Mouse (Mus musculus): ENCODE results near the gene Mtor. TPM values are rescaled to one million over a fixed set of nuclear protein-coding genes. Genes with fewer than 3 reads are reported as not detected.

Gene Mtor
- 19.8 and 21.0 TPM in 2 replicates for polyA plus RNA-seq (2016; fragmentation: Nextera tagmentation; extraction: Ambion mirVana)

- Histone ChIP-seq H3K9me3 (no peaks in the 10 kb centered on the region), H3K9ac (peak within 1 kb of the TSS; percentile 86), H3K27me3 (no peaks in the 10 kb centered on the region), H3K27ac (peak within 1 kb of the TSS; percentile 48; the same call in 1 of the 2 replicates), H3K4me3 (peak within 1 kb of the TSS; percentile 88), H3K36me3 (peaks cover 13% of the 10 kb centered on the region), H3K4me2 (replicated peaks) (peak within 1 kb of the TSS; percentile 79), H3K4me1 (peaks cover 21% of the 10 kb centered on the region)
- WGBS: under 1% methylated on average over 55 of the region's 56 CpGs
- peak; percentile 96 for ATAC-seq (ENCODE audit: insufficient number of reproducible peaks, insufficient read depth, low FRiP score, low TSS enrichment)
Measured at GRCm38 (mm10) chr4:148448179-148448852, at the start of gene Mtor. Gene Mtor (plus strand): TSS chr4:148448611.

- Histone ChIP-seq H3K27me3 (peaks cover 37% of the 10 kb centered on the region), H3K36me3 (no peaks in the 10 kb centered on the region), H3K4me2 (replicated peaks) (no peak overlapping the region), H3K9me3 (no peaks in the 10 kb centered on the region), H3K4me3 (no peak overlapping the region), H3K4me1 (0 out of 2 replicates have a peak, but pooled peaks cover 6% of the 10 kb centered on the region), H3K9ac (no peak overlapping the region), H3K27ac (no peak overlapping the region)
- ATAC-seq (ENCODE audit: insufficient number of reproducible peaks, insufficient read depth, low FRiP score, low TSS enrichment): no peak
- 68% methylated on average over 9 of the region's 9 CpGs for WGBS
Measured at GRCm38 (mm10) chr4:148399437-148400094, 48.8 kb upstream of the Mtor start.

GRCm38 (mm10) chr4:148403402-148403801, 45.0 kb upstream of the Mtor start:
- 0 out of 2 replicates have a peak, but pooled peaks cover 11% of the 10 kb centered on the region for H3K4me1 ChIP-seq
- no peaks in the 10 kb centered on the region for H3K9me3 ChIP-seq
- no peaks in the 10 kb centered on the region for H3K36me3 ChIP-seq
- H3K4me2 ChIP-seq (replicated peaks): no peak overlapping the region
- no peak overlapping the region for H3K27ac ChIP-seq
- H3K4me3 ChIP-seq: no peak overlapping the region
- peaks cover 73% of the 10 kb centered on the region for H3K27me3 ChIP-seq
- ATAC-seq (ENCODE audit: insufficient number of reproducible peaks, insufficient read depth, low FRiP score, low TSS enrichment): no peak
- no peak overlapping the region for H3K9ac ChIP-seq
- WGBS: 18% methylated on average over 12 of the region's 12 CpGs

- Histone ChIP-seq H3K9ac (no peak overlapping the region), H3K4me2 (replicated peaks) (peak overlapping the region; percentile 7; the same call in 1 of the 2 replicates), H3K4me3 (no peak overlapping the region), H3K9me3 (no peaks in the 10 kb centered on the region), H3K27ac (no peak overlapping the region), H3K36me3 (no peaks in the 10 kb centered on the region), H3K4me1 (0 out of 2 replicates have a peak, but pooled peaks cover 11% of the 10 kb centered on the region), H3K27me3 (peaks cover 77% of the 10 kb centered on the region)
- no peak for ATAC-seq (ENCODE audit: insufficient number of reproducible peaks, insufficient read depth, low FRiP score, low TSS enrichment)
- 8% methylated on average over 11 of the region's 11 CpGs for WGBS
Measured at GRCm38 (mm10) chr4:148404748-148405147, 43.7 kb upstream of the Mtor start.

GRCm38 (mm10) chr4:148405255-148405788, 43.1 kb upstream of the Mtor start:
- Histone ChIP-seq H3K27me3 (peaks cover 77% of the 10 kb centered on the region), H3K9me3 (no peaks in the 10 kb centered on the region), H3K36me3 (no peaks in the 10 kb centered on the region), H3K4me3 (no peak overlapping the region), H3K4me1 (0 out of 2 replicates have a peak, but pooled peaks cover 11% of the 10 kb centered on the region), H3K4me2 (replicated peaks) (peak overlapping the region; percentile 7; the same call in 1 of the 2 replicates), H3K27ac (no peak overlapping the region), H3K9ac (no peak overlapping the region)
- 12% methylated on average over 13 of the region's 13 CpGs for WGBS
- ATAC-seq (ENCODE audit: insufficient number of reproducible peaks, insufficient read depth, low FRiP score, low TSS enrichment): no peak

GRCm38 (mm10) chr4:148408256-148408975, 40.0 kb upstream of the Mtor start:
- H3K27me3 ChIP-seq: peaks cover 54% of the 10 kb centered on the region
- ATAC-seq (ENCODE audit: insufficient number of reproducible peaks, insufficient read depth, low FRiP score, low TSS enrichment): no peak
- H3K27ac ChIP-seq: no peak overlapping the region
- H3K4me1 ChIP-seq: 0 out of 2 replicates have a peak, but pooled peaks cover 7% of the 10 kb centered on the region
- H3K9ac ChIP-seq: no peak overlapping the region
- WGBS: 71% methylated on average over 10 of the region's 10 CpGs
- no peak overlapping the region for H3K4me3 ChIP-seq
- no peaks in the 10 kb centered on the region for H3K36me3 ChIP-seq
- H3K4me2 ChIP-seq (replicated peaks): no peak overlapping the region
- no peaks in the 10 kb centered on the region for H3K9me3 ChIP-seq

- Histone ChIP-seq H3K4me2 (replicated peaks) (no peak overlapping the region), H3K4me1 (no peaks in the 10 kb centered on the region), H3K9ac (no peak overlapping the region), H3K36me3 (no peaks in the 10 kb centered on the region), H3K9me3 (no peaks in the 10 kb centered on the region), H3K4me3 (no peak overlapping the region), H3K27me3 (peaks cover 24% of the 10 kb centered on the region), H3K27ac (no peak overlapping the region)
- 18% methylated on average over 16 of the region's 16 CpGs for WGBS
- ATAC-seq (ENCODE audit: insufficient number of reproducible peaks, insufficient read depth, low FRiP score, low TSS enrichment): no peak
Measured at GRCm38 (mm10) chr4:148415575-148415974, 32.8 kb upstream of the Mtor start.

- H3K27me3 ChIP-seq: peaks cover 22% of the 10 kb centered on the region
- no peak overlapping the region for H3K9ac ChIP-seq
- 51% methylated on average over 11 of the region's 11 CpGs for WGBS
- H3K4me2 ChIP-seq (replicated peaks): no peak overlapping the region
- H3K4me1 ChIP-seq: no peaks in the 10 kb centered on the region
- H3K9me3 ChIP-seq: no peaks in the 10 kb centered on the region
- H3K4me3 ChIP-seq: no peak overlapping the region
- no peak for ATAC-seq (ENCODE audit: insufficient number of reproducible peaks, insufficient read depth, low FRiP score, low TSS enrichment)
- no peaks in the 10 kb centered on the region for H3K36me3 ChIP-seq
- no peak overlapping the region for H3K27ac ChIP-seq
Measured at GRCm38 (mm10) chr4:148417074-148417526, 31.3 kb upstream of the Mtor start.

- 62% methylated on average over 6 of the region's 6 CpGs for WGBS
- no peaks in the 10 kb centered on the region for H3K4me1 ChIP-seq
- H3K4me3 ChIP-seq: no peak overlapping the region
- no peaks in the 10 kb centered on the region for H3K36me3 ChIP-seq
- H3K9me3 ChIP-seq: no peaks in the 10 kb centered on the region
- no peak overlapping the region for H3K27ac ChIP-seq
- peaks cover 22% of the 10 kb centered on the region for H3K27me3 ChIP-seq
- no peak overlapping the region for H3K9ac ChIP-seq
- ATAC-seq (ENCODE audit: insufficient number of reproducible peaks, insufficient read depth, low FRiP score, low TSS enrichment): no peak
- no peak overlapping the region for H3K4me2 ChIP-seq (replicated peaks)
Measured at GRCm38 (mm10) chr4:148417559-148417958, 30.9 kb upstream of the Mtor start.

GRCm38 (mm10) chr4:148426950-148427850, 21.2 kb upstream of the Mtor start:
- Histone ChIP-seq H3K4me3 (no peak overlapping the region), H3K4me1 (0 out of 2 replicates have a peak, but pooled peaks cover 4% of the 10 kb centered on the region), H3K9ac (no peak overlapping the region), H3K36me3 (no peaks in the 10 kb centered on the region), H3K9me3 (no peaks in the 10 kb centered on the region), H3K4me2 (replicated peaks) (no peak overlapping the region), H3K27ac (no peak overlapping the region), H3K27me3 (no peaks in the 10 kb centered on the region)
- no peak for ATAC-seq (ENCODE audit: insufficient number of reproducible peaks, insufficient read depth, low FRiP score, low TSS enrichment)
- WGBS: 73% methylated on average over 10 of the region's 10 CpGs
